Mouse (Mus musculus) common myeloid progenitor, adult 5-6 weeks (primary cell): Measurements from ENCODE around the gene Nr2f6. TPM values are rescaled to one million over a fixed set of nuclear protein-coding genes. Genes with fewer than 3 reads are reported as not detected.

Experiments
- ATAC-seq: replicated peaks from 2 replicates; pipeline ENCODE4 v1.8.0; 2016; ENCODE audit warnings: low read depth, mild to moderate bottlenecking, moderate TSS enrichment, inconsistent platforms; ENCODE audit not compliant: poor library complexity, severe bottlenecking
- total RNA-seq: library from RNA; stranded (forward); fragments of 200-1000, 187-1606 nt; gene quantifications from 2 replicates; pipeline ENCODE4 v1.2.3, GENCODE M21; 2017

Gene Nr2f6
- 3.0 and 4.3 TPM in 2 replicates for total RNA-seq

- ATAC-seq, result 0 out of 2 replicates have a peak, but pooled peaks have one; percentile 1
Observed at GRCm38 (mm10) chr8:71381421-71381970, at the start of gene Nr2f6. Gene Nr2f6 (minus strand): TSS chr8:71381960.

- no peak for ATAC-seq
Observed at GRCm38 (mm10) chr8:71422121-71422520, 40.4 kb upstream of the Nr2f6 start.

- peak; percentile 52 for ATAC-seq
Observed at GRCm38 (mm10) chr8:71411535-71412273, 29.9 kb upstream of the Nr2f6 start.

- ATAC-seq, result no peak
Observed at GRCm38 (mm10) chr8:71408231-71408630, 26.5 kb upstream of the Nr2f6 start.

GRCm38 (mm10) chr8:71407441-71407840 is 25.7 kb upstream of the Nr2f6 start:
- no peak for ATAC-seq

GRCm38 (mm10) chr8:71406099-71407015 is 24.6 kb upstream of the Nr2f6 start:
- peak; percentile 58 for ATAC-seq

DNA sequence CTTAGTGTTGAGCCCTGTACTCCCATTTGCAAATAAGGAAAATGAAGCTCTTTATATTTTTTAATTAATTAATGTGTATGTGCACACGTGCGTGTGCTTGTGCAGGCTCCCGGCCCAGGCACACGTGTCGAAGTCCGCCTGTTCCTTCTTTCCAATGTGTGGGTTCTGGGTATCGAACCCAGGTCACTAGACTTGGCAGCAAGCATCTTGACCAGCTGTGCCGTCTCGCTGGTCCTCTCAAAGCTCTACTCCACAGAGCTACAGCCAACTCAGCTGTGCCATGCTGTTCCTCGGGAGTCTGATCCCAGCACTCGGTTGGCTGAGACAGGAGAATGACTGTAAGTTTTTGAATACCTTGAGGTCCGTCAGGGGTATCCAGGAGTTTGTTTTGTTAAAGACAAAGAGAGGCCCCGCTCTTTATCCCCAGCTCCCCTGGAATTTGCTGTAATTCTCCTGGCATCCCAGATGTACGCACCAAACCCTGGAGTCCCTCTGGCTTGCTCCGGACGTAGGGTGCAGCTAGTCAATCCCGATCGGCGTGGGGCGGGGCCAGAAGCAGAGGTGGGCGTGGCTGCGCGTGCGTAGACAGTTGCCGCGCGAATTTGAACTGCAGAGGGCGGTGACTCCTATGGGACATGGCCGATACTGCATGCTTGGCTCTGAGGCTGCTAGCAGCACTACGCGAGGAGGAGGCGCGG is 23.8 kb upstream of the Nr2f6 start, which contains the start of gene Ankle1:
Gene Ankle1 (plus strand): TSS at position 610 of the 698 bp plus-strand sequence.
- ATAC-seq, result peak; percentile 90

DNA sequence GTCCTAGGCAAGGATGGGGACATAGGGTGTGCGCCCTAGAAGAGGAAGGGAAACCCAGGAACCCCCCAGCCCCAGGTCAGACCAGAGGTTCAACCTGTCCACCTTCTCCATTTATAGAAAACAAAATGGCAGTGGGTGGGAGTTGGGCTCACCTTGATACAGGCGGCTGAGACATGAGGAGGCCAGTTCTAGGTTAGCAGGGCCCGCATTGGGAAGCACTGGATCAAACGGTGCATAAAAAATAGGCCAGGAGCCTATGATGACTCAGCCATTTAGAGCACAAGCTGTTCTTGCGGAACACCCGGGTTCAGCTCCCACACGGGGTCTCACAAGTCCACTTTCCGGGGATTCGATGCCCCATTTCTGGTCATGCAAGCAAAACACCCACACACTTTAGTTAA is 23.2 kb upstream of the Nr2f6 start:
- ATAC-seq, result no peak

- no peak for ATAC-seq
Observed at GRCm38 (mm10) chr8:71404011-71404410, 22.3 kb upstream of the Nr2f6 start.

DNA sequence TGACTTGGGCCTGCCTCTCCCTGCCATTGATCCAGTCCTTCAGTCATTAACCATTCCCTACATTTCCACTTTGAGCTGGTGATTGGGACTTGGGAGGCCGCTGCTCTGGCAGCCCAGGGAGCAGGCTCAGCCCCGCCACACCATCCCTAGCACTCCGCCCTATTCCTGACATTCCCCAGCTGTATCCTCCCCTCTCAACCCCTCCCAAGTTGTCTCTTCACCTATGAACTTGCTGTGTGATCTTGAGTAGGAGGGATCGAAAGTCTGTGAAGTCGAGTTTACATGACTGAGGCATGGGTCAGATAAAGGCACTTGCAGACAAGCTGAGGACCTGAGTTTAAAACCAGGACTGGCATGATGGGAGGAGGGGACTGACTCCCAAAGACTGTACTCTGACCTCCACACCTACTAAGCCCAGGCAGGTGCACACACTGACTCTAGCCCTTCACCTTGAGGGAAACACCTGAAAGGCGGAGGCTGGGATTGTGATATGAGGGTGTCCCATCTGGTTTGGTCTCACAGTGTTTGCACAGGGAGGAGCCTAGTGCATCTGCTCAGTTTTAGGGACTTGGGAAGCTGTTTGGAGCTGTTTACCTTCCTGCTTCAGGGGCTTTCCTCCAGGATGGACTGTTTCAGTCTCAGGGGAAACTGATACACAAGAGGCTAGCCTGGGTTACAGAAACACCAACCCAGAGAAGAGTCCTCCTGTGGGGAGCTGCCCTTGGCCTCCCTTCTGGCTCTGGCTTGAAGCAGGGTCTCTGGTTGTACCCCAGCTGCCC is 21.5 kb upstream of the Nr2f6 start:
- ATAC-seq, result no peak

DNA sequence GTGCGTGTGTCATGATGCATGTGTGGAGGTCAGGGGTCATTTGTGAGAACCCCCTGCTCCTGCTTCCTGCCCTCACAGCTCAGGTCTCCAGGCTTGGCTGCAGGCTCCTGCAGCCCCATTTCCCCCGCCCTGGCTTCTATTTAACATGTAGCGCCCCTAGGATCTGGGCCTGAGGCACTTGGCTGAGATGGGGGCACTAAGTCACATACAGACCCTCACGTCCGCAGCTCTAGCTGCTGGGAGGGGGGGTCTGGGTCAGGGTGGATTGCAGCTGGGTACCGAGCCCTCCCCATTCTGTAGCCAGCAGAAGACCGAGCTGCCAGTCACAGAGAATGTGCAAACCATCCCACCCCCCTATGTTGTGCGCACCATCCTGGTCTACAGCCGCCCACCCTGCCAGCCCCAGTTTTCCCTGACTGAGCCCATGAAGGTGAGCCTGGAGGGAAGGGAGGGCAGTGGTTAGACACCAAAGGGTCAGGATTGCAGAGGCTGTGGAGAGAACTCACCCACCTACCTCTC is 20.7 kb upstream of the Nr2f6 start:
- ATAC-seq, result no peak

DNA sequence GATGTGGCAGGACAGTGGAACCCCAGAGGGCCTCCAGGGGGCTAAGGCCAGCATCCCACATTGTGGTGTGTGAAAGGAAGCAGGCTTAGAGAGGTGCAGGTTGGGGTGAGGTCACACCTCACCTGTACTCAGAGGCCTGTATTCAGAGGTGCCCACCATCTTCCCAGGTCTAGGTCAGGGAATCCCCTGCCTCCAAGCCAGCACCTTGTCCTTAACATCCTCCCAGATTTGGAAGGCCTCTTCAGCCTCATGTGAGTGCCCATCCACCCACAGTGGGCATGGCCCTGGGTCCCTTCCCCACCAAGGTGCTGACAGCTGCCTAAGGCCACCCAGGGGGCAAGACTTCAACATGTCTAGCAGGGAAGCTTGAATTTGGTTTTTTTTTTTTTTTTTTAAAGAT is 19.7 kb upstream of the Nr2f6 start:
- no peak for ATAC-seq

GRCm38 (mm10) chr8:71400826-71401225 is 19.1 kb upstream of the Nr2f6 start:
- ATAC-seq, result no peak

DNA sequence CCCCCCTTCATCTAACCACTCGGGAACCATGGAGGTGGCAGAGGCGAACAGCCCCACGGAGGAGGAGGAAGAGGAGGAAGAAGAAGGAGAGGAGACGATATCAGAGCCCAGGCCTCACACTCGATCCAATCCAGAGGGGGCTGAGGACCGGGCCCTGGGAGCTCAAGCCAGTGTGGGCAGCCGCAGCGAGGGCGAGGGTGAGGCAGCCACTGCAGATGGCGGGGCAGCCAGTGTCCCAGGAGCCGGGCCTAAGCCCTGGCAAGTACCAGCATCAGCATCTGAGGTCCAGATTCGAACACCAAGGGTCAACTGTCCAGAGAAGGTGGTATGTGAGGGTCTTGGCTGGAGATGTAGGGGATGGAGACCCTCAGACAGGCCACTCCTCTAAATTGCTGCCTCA is 15.9 kb upstream of the Nr2f6 start:
- ATAC-seq, result no peak

- peak; percentile 99 for ATAC-seq
Observed at GRCm38 (mm10) chr8:71396639-71397305, 15.0 kb upstream of the Nr2f6 start, which contains the start of gene Babam1. Gene Babam1 (plus strand): TSS chr8:71396861.

DNA sequence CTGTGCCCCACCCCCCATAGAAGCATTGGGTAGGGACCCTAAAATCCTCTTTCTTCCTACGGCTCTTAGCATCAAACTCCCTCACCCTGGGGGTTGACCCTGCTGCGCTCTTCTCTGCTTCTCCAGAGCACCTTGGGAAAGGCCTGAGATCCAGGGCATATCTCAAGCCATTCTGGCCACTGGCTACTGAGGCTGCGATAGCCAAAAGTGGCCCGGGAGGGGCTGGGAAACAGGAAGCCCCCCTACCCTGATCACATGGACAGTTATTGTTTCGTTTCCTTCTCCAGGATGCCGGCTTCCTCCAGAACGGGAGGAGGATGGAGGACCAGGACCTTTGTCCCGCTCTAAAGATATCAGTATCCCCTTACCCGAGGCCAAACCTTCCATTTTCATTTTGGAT is 13.9 kb upstream of the Nr2f6 start, which contains the start of gene Ushbp1:
Gene Ushbp1 (minus strand): TSS at position 174 of the 400 bp plus-strand sequence.
- ATAC-seq, result no peak

GRCm38 (mm10) chr8:71395071-71395470 is 13.3 kb upstream of the Nr2f6 start:
- ATAC-seq, result no peak

GRCm38 (mm10) chr8:71394481-71394880 is 12.7 kb upstream of the Nr2f6 start:
- ATAC-seq, result no peak
